Mouse (Mus musculus): Measurements from ENCODE around the gene Tradd. TPM values are rescaled to one million over a fixed set of nuclear protein-coding genes. Genes with fewer than 3 reads are reported as not detected.
A peak's percentile ranks its signal among the peaks of the same experiment; 100 is the strongest.

Gene Tradd
- polyA plus RNA-seq, 1 experiment from 2014 or later = 22.9 TPM

- ChIA-PET CTCF (interaction anchor here (1.9 to 2.3 kb wide), 2 partner anchors 11 to 15 kb away, joined by 6 to 8 read pairs; no protein-coding TSS in a partner anchor), POLR2A (no interaction called here)
- in situ Hi-C loops (cut with MboI; ENCODE audit: low pct_unique_long_range_greater_than_20kb) = no loop called here
- no peak for ATAC-seq
- no peak for TF ChIP-seq CTCF (IDR thresholded peaks at IDR 0.05)
- no peak for DNase-seq (ENCODE audit: low read depth, low spot score)
- H3K27me3 ChIP-seq = no peaks in the 10 kb centered on the region
Measured at GRCm38 (mm10) chr8:105275387-105275786, 11.0 kb upstream of the Tradd start.

GRCm38 (mm10) chr8:105270916-105271186 lies 6.4 kb upstream of the Tradd start:
- DNase-seq (ENCODE audit: low read depth, low spot score) (no peak), ATAC-seq (no peak)
- TF ChIP-seq CTCF (IDR thresholded peaks at IDR 0.05) = no peak
- CTCF ChIA-PET = no interaction called here
- POLR2A ChIA-PET = no interaction called here
- no peaks in the 10 kb centered on the region for H3K27me3 ChIP-seq
- in situ Hi-C loops (cut with MboI; ENCODE audit: low pct_unique_long_range_greater_than_20kb) = no loop called here

GRCm38 (mm10) chr8:105270101-105270915 lies 5.9 kb upstream of the Tradd start:
- no peaks in the 10 kb centered on the region for H3K27me3 ChIP-seq

GRCm38 (mm10) chr8:105269461-105269947 lies 5.1 kb upstream of the Tradd start, which contains the start of gene Hsf4:
Hsf4 (plus strand) TSS chr8:105269801.
- POLR2A ChIA-PET = no interaction called here
- in situ Hi-C loops (cut with MboI; ENCODE audit: low pct_unique_long_range_greater_than_20kb) = no loop called here
- CTCF ChIA-PET = no interaction called here
- ATAC-seq = no peak
- DNase-seq (ENCODE audit: low read depth, low spot score) = no peak
- TF ChIP-seq CTCF (IDR thresholded peaks at IDR 0.05) = no peak
- H3K27me3 ChIP-seq = no peaks in the 10 kb centered on the region

More at GRCm38 (mm10) chr8:105270101-105270915, 5.9 kb upstream of the Tradd start:
- ChIA-PET CTCF (no interaction called here), POLR2A (no interaction called here)
- DNase-seq (ENCODE audit: low read depth, low spot score) (no peak), ATAC-seq (no peak)
- TF ChIP-seq CTCF (IDR thresholded peaks at IDR 0.05) = no peak
- in situ Hi-C loops (cut with MboI; ENCODE audit: low pct_unique_long_range_greater_than_20kb) = no loop called here

GRCm38 (mm10) chr8:105269075-105269458 lies 4.7 kb upstream of the Tradd start:
- in situ Hi-C loops (cut with MboI; ENCODE audit: low pct_unique_long_range_greater_than_20kb) = no loop called here
- ChIA-PET CTCF (no interaction called here), POLR2A (no interaction called here)
- no peak for TF ChIP-seq CTCF (IDR thresholded peaks at IDR 0.05)
- no peaks in the 10 kb centered on the region for H3K27me3 ChIP-seq
- DNase-seq (ENCODE audit: low read depth, low spot score) (no peak), ATAC-seq (no peak)

GRCm38 (mm10) chr8:105268342-105269074 lies 4.1 kb upstream of the Tradd start:
- DNase-seq (ENCODE audit: low read depth, low spot score) (no peak), ATAC-seq (no peak)
- H3K27me3 ChIP-seq = no peaks in the 10 kb centered on the region
- ChIA-PET POLR2A (no interaction called here), CTCF (no interaction called here)
- TF ChIP-seq CTCF (IDR thresholded peaks at IDR 0.05) = no peak
- in situ Hi-C loops (cut with MboI; ENCODE audit: low pct_unique_long_range_greater_than_20kb) = no loop called here

GRCm38 (mm10) chr8:105266775-105267174 lies 2.4 kb upstream of the Tradd start:
- CTCF ChIA-PET = no interaction called here
- ATAC-seq (no peak), DNase-seq (ENCODE audit: low read depth, low spot score) (no peak)
- POLR2A ChIA-PET = no interaction called here
- no peak for TF ChIP-seq CTCF (IDR thresholded peaks at IDR 0.05)
- in situ Hi-C loops (cut with MboI; ENCODE audit: low pct_unique_long_range_greater_than_20kb) = no loop called here
- no peaks in the 10 kb centered on the region for H3K27me3 ChIP-seq

- CTCF ChIA-PET = interaction anchor here (0.9 to 1.5 kb wide), 6 partner anchors 10 to 25 kb away, joined by 3 to 5 read pairs (median 3); partner anchors contain the start of gene B3gnt9
- H3K27me3 ChIP-seq = no peaks in the 10 kb centered on the region
Measured at GRCm38 (mm10) chr8:105265128-105265527, 719 bp upstream of the Tradd start.

GRCm38 (mm10) chr8:105263244-105263912 lies 1.0 kb downstream of the Tradd start:
- TF ChIP-seq CTCF (IDR thresholded peaks at IDR 0.05) = no peak
- no peaks in the 10 kb centered on the region for H3K27me3 ChIP-seq
- ATAC-seq = no peak
- no peak for DNase-seq (ENCODE audit: low read depth, low spot score)
- ChIA-PET POLR2A (no interaction called here), CTCF (no interaction called here)
- in situ Hi-C loops (cut with MboI; ENCODE audit: low pct_unique_long_range_greater_than_20kb) = no loop called here

More at GRCm38 (mm10) chr8:105265128-105265527, 719 bp upstream of the Tradd start:
- ATAC-seq (peak; percentile 45), DNase-seq (ENCODE audit: low read depth, low spot score) (no peak)
- in situ Hi-C loops (cut with MboI; ENCODE audit: low pct_unique_long_range_greater_than_20kb) = no loop called here
- POLR2A ChIA-PET = interaction anchor here (1.0 to 1.3 kb wide), 2 partner anchors 10 to 24 kb away, joined by 3 to 4 read pairs; partner anchors contain the start of genes 4931428F04Rik and B3gnt9
- no peak for TF ChIP-seq CTCF (IDR thresholded peaks at IDR 0.05)

GRCm38 (mm10) chr8:105261326-105261980 lies 3.0 kb downstream of the Tradd start:
- DNase-seq (ENCODE audit: low read depth, low spot score) = no peak
- H3K27me3 ChIP-seq = no peaks in the 10 kb centered on the region
- TF ChIP-seq CTCF (IDR thresholded peaks at IDR 0.05) = no peak
- ChIA-PET POLR2A (interaction anchor here (0.6 kb wide), 1 partner anchor 29 kb away, joined by 4 read pairs; no protein-coding TSS in a partner anchor), CTCF (no interaction called here)
- in situ Hi-C loops (cut with MboI; ENCODE audit: low pct_unique_long_range_greater_than_20kb) = no loop called here
- ATAC-seq = no peak

Data from Patski (cell line).